Mouse (Mus musculus): ENCODE data around the gene Kcnb1.

DNA sequence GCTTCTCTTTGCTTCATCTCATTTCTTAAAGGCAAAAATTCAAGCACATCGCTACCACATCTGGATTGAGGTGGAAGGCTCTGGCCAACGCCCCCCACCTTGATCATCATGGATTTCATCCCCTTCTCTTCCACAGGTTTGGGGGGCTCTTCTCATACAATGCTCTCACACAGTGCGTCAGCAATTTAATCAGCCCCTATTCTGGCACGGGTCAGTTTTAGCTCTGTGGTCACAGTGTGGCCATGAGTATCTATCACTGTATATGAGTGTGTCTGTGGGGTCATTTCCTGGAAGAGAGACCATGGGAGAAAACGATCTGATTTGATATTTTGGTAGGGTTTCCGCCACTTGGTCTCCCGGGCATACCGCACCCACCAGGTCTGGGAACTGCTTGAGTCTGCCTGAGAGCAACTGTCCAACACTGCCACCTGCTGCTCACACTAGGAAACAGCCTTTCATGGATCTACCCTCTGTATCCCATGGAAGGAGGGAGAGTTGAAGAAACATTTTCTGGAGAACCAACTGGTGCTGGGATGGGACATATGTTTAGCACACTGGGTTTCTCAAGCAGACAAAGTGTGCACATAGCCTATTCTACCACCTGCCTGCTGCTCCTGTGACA is 29.3 kb upstream of the Kcnb1 start:
- TF ChIP-seq CTCF (IDR thresholded peaks at IDR 0.05; ENCODE audit: low read depth) (peak; percentile 98), EP300 (optimal IDR thresholded peaks at IDR 0.05) (no peak)

Measured in stomach, postnatal 0 days (tissue).